In genomic region chr12:31604894-31605293, GRCm38 (mm10) we compare ENCODE assay signal across 22 mouse cellular contexts. TPM values are rescaled to one million over a fixed set of nuclear protein-coding genes. Genes with fewer than 3 reads are reported as not detected.
DNase-seq lines count a peak whose midpoint lies in the region; ATAC-seq and TF ChIP-seq lines count a peak whose summit lies in the region.
"Had no signal": no experiment of that assay in that cellular context is flagged by ENCODE, and none has a peak within 500 bp of the region (broad histone marks: within the 10 kb centered on the region; RNA-seq: fewer than 3 reads in every experiment).

No protein-coding gene starts in this region.

- H3K4me2 ChIP-seq in heart, embryonic 12.5 days, result no peak overlapping the region
- H3K4me2 ChIP-seq: embryonic facial prominence, embryonic 12.5 days; liver, embryonic 11.5 days; neural tube, embryonic 12.5 days had no signal

- ATAC-seq in heart, embryonic 12.5 days (ENCODE audit: insufficient number of reproducible peaks, low FRiP score), result no peak

- H3K4me3 ChIP-seq in heart, embryonic 12.5 days, result no peak overlapping the region
- H3K4me3 ChIP-seq in embryonic facial prominence, embryonic 10.5 days, result no peak overlapping the region
- H3K4me3 ChIP-seq: embryonic facial prominence, embryonic 12.5 days; midbrain, embryonic 10.5 days; neural tube, embryonic 12.5 days had no signal

- no peak for TF ChIP-seq CTCF in brain, embryonic 14.5 days (IDR thresholded peaks at IDR 0.05; ENCODE audit: borderline replicate concordance, extremely low read depth, insufficient read depth, insufficient read length)

- peaks cover 8% of the 10 kb centered on the region for H3K4me1 ChIP-seq in heart, embryonic 12.5 days (replicated peaks)
- 0 out of 2 replicates have a peak, but pooled peaks cover 3% of the 10 kb centered on the region for H3K4me1 ChIP-seq in embryonic facial prominence, embryonic 10.5 days
- H3K4me1 ChIP-seq: embryonic facial prominence, embryonic 12.5 days; neural tube, embryonic 12.5 days had no signal

- 0 out of 2 replicates have a peak overlapping the region, but pooled peaks have one; percentile 7 for H3K9ac ChIP-seq in heart, embryonic 12.5 days
- H3K9ac ChIP-seq: embryonic facial prominence, embryonic 12.5 days; neural tube, embryonic 12.5 days had no signal

- no peaks in the 10 kb centered on the region for H3K27me3 ChIP-seq in heart, embryonic 12.5 days (replicated peaks)
- H3K27me3 ChIP-seq in embryonic facial prominence, embryonic 10.5 days (replicated peaks; ENCODE audit: low read depth, poor library complexity, severe bottlenecking), result no peaks in the 10 kb centered on the region
- H3K27me3 ChIP-seq: CH12.LX; embryonic facial prominence, embryonic 12.5 days; neural tube, embryonic 12.5 days had no signal

- intact Hi-C loops in heart, postnatal 14 days (cut with DNase I), result no loop called here
- intact Hi-C loops in heart, postnatal 25 days (cut with DNase I), result no loop called here

- DNase-seq in heart, postnatal 14 days, result no peak
- peak; percentile 43 for DNase-seq in brain, embryonic 14.5 days (ENCODE audit: low read depth)
- DNase-seq in cerebellum, postnatal 10 days, result peak; percentile 36 to 55
- peak; percentile 16 for DNase-seq in embryonic facial prominence, embryonic 10.5 days (ENCODE audit: low spot score)
- DNase-seq in ovary, postnatal 36 days (ENCODE audit: low spot score), result no peak
- DNase-seq in layer of hippocampus, postnatal 14 days (ENCODE audit: low spot score in 2 of 2), result no peak
- DNase-seq in heart, postnatal 25 days (ENCODE audit: low spot score), result no peak
- DNase-seq: adrenal gland, postnatal 25 days; kidney, adult 8-10 months; kidney, postnatal 25 days; left cerebral cortex, postnatal 4 days; lung, adult 18-20 months; thymus, postnatal 14 days had no signal

- H3K9me3 ChIP-seq in heart, embryonic 12.5 days (replicated peaks), result no peaks in the 10 kb centered on the region
- no peaks in the 10 kb centered on the region for H3K9me3 ChIP-seq in embryonic facial prominence, embryonic 10.5 days
- H3K9me3 ChIP-seq: embryonic facial prominence, embryonic 12.5 days; midbrain, embryonic 10.5 days; neural tube, embryonic 12.5 days had no signal

- 73% methylated on average over 3 of the region's 3 CpGs for WGBS in heart, embryonic 12.5 days
- 53% methylated on average over 3 of the region's 3 CpGs for WGBS in embryonic facial prominence, embryonic 10.5 days

- 0 out of 2 replicates have a peak, but pooled peaks cover 3% of the 10 kb centered on the region for H3K36me3 ChIP-seq in heart, embryonic 12.5 days
- H3K36me3 ChIP-seq in embryonic facial prominence, embryonic 10.5 days (replicated peaks), result no peaks in the 10 kb centered on the region
- H3K36me3 ChIP-seq: midbrain, embryonic 10.5 days; neural tube, embryonic 12.5 days had no signal

- H3K27ac ChIP-seq in heart, embryonic 12.5 days (ENCODE audit: poor library complexity, severe bottlenecking), result no peak overlapping the region
- H3K27ac ChIP-seq in embryonic facial prominence, embryonic 10.5 days (replicated peaks), result no peak overlapping the region
- H3K27ac ChIP-seq: embryonic facial prominence, embryonic 12.5 days; midbrain, embryonic 10.5 days; neural tube, embryonic 12.5 days had no signal

- no peak for TF ChIP-seq POLR2A in brain, embryonic 14.5 days (IDR thresholded peaks at IDR 0.05; ENCODE audit: borderline replicate concordance, extremely low read depth, insufficient read depth, insufficient read length, poor library complexity, severe bottlenecking)

RNA-seq across cellular contexts. Expression of gene Bcap29, which starts 29.6 kb away (rescaled TPM):
- 52.7 and 52.8 TPM in 2 replicates for polyA plus RNA-seq in heart, embryonic 12.5 days (2016; fragmentation: Nextera tagmentation; extraction: Ambion mirVana)
- total RNA-seq in heart, postnatal 14 days (2021), result 10 to 100 TPM; 23.2 to 25.2 TPM
- polyA plus RNA-seq in brain, embryonic 14.5 days (2012; rRNA removed), result 10.3 and 11.3 TPM in 2 replicates
- 26.5 and 30.2 TPM in 2 replicates for polyA plus RNA-seq in embryonic facial prominence, embryonic 10.5 days (2016; fragmentation: Nextera tagmentation; extraction: Ambion mirVana)
- 10 to 100 TPM; 25.7 to 27.8 TPM for total RNA-seq in layer of hippocampus, postnatal 14 days (2021)
- total RNA-seq in heart, postnatal 25 days (2021), result 10 to 100 TPM; 30.6 to 34.5 TPM

RNA-seq across cellular contexts. Expression of gene Slc26a4, which starts 45.1 kb away (rescaled TPM):
- 0.14 and 0.19 TPM in 2 replicates for polyA plus RNA-seq in heart, embryonic 12.5 days (2016; fragmentation: Nextera tagmentation; extraction: Ambion mirVana)
- total RNA-seq in heart, postnatal 14 days (2021), result under 1 TPM in 1 of 2 experiments, not detected in 1; 0.07 TPM
- polyA plus RNA-seq in brain, embryonic 14.5 days (2012; rRNA removed), result 0.05 and 0.08 TPM in 2 replicates
- polyA plus RNA-seq in embryonic facial prominence, embryonic 10.5 days (2016; fragmentation: Nextera tagmentation; extraction: Ambion mirVana), result 0.31 TPM in 1 of 2 replicates, not detected in the other
- total RNA-seq in layer of hippocampus, postnatal 14 days (2021), result 1 to 10 TPM; 8.3 to 8.4 TPM
- under 1 TPM; 0.08 to 0.13 TPM for total RNA-seq in heart, postnatal 25 days (2021)
- total RNA-seq: CH12.LX; gastrocnemius, adult 18-20 months; hematopoietic stem cell, adult 5-6 weeks; monocyte, adult 5-6 weeks had no signal
- polyA plus RNA-seq: liver, embryonic 11.5 days; midbrain, embryonic 10.5 days; neural tube, embryonic 12.5 days had no signal

RNA-seq across cellular contexts. Expression of gene Dus4l, which starts 49.7 kb away (rescaled TPM):
- polyA plus RNA-seq in heart, embryonic 12.5 days (2016; fragmentation: Nextera tagmentation; extraction: Ambion mirVana), result 7.2 and 7.9 TPM in 2 replicates
- 1 to 10 TPM; 7.0 TPM for total RNA-seq in heart, postnatal 14 days (2021)
- 7.5 and 9.8 TPM in 2 replicates for polyA plus RNA-seq in brain, embryonic 14.5 days (2012; rRNA removed)
- polyA plus RNA-seq in embryonic facial prominence, embryonic 10.5 days (2016; fragmentation: Nextera tagmentation; extraction: Ambion mirVana), result 11.9 and 12.3 TPM in 2 replicates
- 1 to 10 TPM; 7.7 to 9.1 TPM for total RNA-seq in layer of hippocampus, postnatal 14 days (2021)
- 1 to 10 TPM; 7.4 to 8.5 TPM for total RNA-seq in heart, postnatal 25 days (2021)

RNA-seq across cellular contexts. Expression of gene Cog5, which starts 49.8 kb away (rescaled TPM):
- 33.5 and 34.2 TPM in 2 replicates for polyA plus RNA-seq in heart, embryonic 12.5 days (2016; fragmentation: Nextera tagmentation; extraction: Ambion mirVana)
- total RNA-seq in heart, postnatal 14 days (2021), result 10 to 100 TPM; 55.2 to 56.0 TPM
- 32.9 and 36.2 TPM in 2 replicates for polyA plus RNA-seq in brain, embryonic 14.5 days (2012; rRNA removed)
- 29.0 and 31.1 TPM in 2 replicates for polyA plus RNA-seq in embryonic facial prominence, embryonic 10.5 days (2016; fragmentation: Nextera tagmentation; extraction: Ambion mirVana)
- total RNA-seq in layer of hippocampus, postnatal 14 days (2021), result 10 to 100 TPM; 58.9 to 62.8 TPM
- total RNA-seq in heart, postnatal 25 days (2021), result 10 to 100 TPM; 49.6 to 53.9 TPM

Comparison
In these comparisons a context has a peak if more than half of its experiments do, and no peak if none do; other contexts are left out.
1. DNase-seq: peak in brain, embryonic 14.5 days (single experiment), cerebellum, postnatal 10 days (2 of 2) and embryonic facial prominence, embryonic 10.5 days (single experiment); none in heart, postnatal 14 days (0 of 2), ovary, postnatal 36 days (single experiment), layer of hippocampus, postnatal 14 days (0 of 2) and heart, postnatal 25 days (single experiment).
2. RNA of gene Slc26a4, which starts 45.1 kb away (total RNA-seq): 8.3 to 8.4 TPM in layer of hippocampus, postnatal 14 days; 0.07 TPM in heart, postnatal 14 days and 0.08 to 0.13 TPM in heart, postnatal 25 days; every median in the first group is over 4 times any median in the second.